18 mouse cellular contexts compared by ENCODE assay signal in the genomic region with DNA sequence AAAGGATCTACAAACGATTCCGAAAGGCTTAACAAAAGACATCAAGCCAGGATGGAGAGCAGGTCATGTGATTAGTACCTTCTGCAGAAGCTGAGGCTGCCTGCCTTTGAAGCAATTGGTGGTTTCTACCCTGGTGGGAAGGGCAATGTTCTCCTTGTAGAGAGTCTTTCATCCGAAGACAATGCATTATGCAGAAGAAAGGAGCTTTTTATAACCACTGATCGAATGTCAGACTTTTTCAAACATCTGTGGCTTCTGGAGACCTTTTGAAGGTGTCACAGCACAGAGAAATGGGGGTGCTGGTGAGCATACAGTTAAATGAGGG.
A peak's percentile ranks its signal among the peaks of the same experiment; 100 is the strongest.
DNase-seq lines count a peak whose midpoint lies in the region; ATAC-seq lines count a peak whose summit lies in the region.
"Had no signal": no experiment of that assay in that cellular context is flagged by ENCODE, and none has a peak within 500 bp of the region (broad histone marks: within the 10 kb centered on the region; RNA-seq: fewer than 3 reads in every experiment).

No protein-coding gene starts in this region.

- no peak overlapping the region for H3K4me2 ChIP-seq in midbrain, embryonic 15.5 days
- no peak overlapping the region for H3K4me2 ChIP-seq in hindbrain, embryonic 16.5 days (ENCODE audit: low read length)
- H3K4me2 ChIP-seq: heart, embryonic 15.5 days; liver, embryonic 15.5 days; neural tube, embryonic 12.5 days had no signal

- WGBS in midbrain, embryonic 15.5 days = 23% methylated on average over 4 of the region's 4 CpGs
- WGBS in midbrain, embryonic 10.5 days = 50% methylated on average over 4 of the region's 4 CpGs
- 82% methylated on average over 4 of the region's 4 CpGs for WGBS in limb, embryonic 10.5 days
- WGBS in hindbrain, embryonic 16.5 days = 27% methylated on average over 4 of the region's 4 CpGs

- H3K9me3 ChIP-seq in midbrain, embryonic 15.5 days = no peaks in the 10 kb centered on the region
- H3K9me3 ChIP-seq in midbrain, embryonic 10.5 days (replicated peaks) = no peaks in the 10 kb centered on the region
- no peaks in the 10 kb centered on the region for H3K9me3 ChIP-seq in limb, embryonic 10.5 days (replicated peaks)
- no peaks in the 10 kb centered on the region for H3K9me3 ChIP-seq in hindbrain, embryonic 16.5 days (ENCODE audit: control insufficient read depth, low read length)
- H3K9me3 ChIP-seq: heart, embryonic 15.5 days; liver, embryonic 15.5 days; neural tube, embryonic 12.5 days had no signal

- no peak overlapping the region for H3K9ac ChIP-seq in midbrain, embryonic 15.5 days
- H3K9ac ChIP-seq in hindbrain, embryonic 16.5 days (ENCODE audit: low read depth, low read length) = no peak overlapping the region
- H3K9ac ChIP-seq: heart, embryonic 15.5 days; liver, embryonic 15.5 days; neural tube, embryonic 12.5 days had no signal

- H3K4me1 ChIP-seq in midbrain, embryonic 15.5 days = peaks cover 10% of the 10 kb centered on the region
- peaks cover 26% of the 10 kb centered on the region for H3K4me1 ChIP-seq in midbrain, embryonic 10.5 days
- 0 out of 2 replicates have a peak, but pooled peaks cover 2% of the 10 kb centered on the region for H3K4me1 ChIP-seq in limb, embryonic 10.5 days
- H3K4me1 ChIP-seq in hindbrain, embryonic 16.5 days (ENCODE audit: control insufficient read depth, insufficient read depth, low read depth, low read length) = peaks cover 4% of the 10 kb centered on the region; the same call in 1 of the 2 replicates
- H3K4me1 ChIP-seq: liver, embryonic 15.5 days had no signal

- no peaks in the 10 kb centered on the region for H3K27me3 ChIP-seq in midbrain, embryonic 15.5 days (replicated peaks)
- H3K27me3 ChIP-seq in midbrain, embryonic 10.5 days (ENCODE audit: low read depth, poor library complexity, severe bottlenecking) = no peaks in the 10 kb centered on the region
- H3K27me3 ChIP-seq in limb, embryonic 10.5 days (ENCODE audit: low read depth, poor library complexity, severe bottlenecking) = peaks cover 1% of the 10 kb centered on the region; the same call in 1 of the 2 replicates
- H3K27me3 ChIP-seq in hindbrain, embryonic 16.5 days (replicated peaks; ENCODE audit: control insufficient read depth, insufficient read depth, low read length) = no peaks in the 10 kb centered on the region
- H3K27me3 ChIP-seq: heart, embryonic 15.5 days; liver, embryonic 15.5 days; neural tube, embryonic 12.5 days had no signal

- ATAC-seq in CD4-positive, CD25-positive, alpha-beta regulatory T cell, adult 4 months = no peak
- ATAC-seq in midbrain, embryonic 15.5 days (replicated peaks) = peak; percentile 53; the same call in 1 of the 2 replicates
- no peak for ATAC-seq in hindbrain, embryonic 16.5 days
- ATAC-seq: hindbrain, postnatal 0 days; intestine, postnatal 0 days had no signal

- no peak overlapping the region for H3K27ac ChIP-seq in midbrain, embryonic 15.5 days
- no peak overlapping the region for H3K27ac ChIP-seq in midbrain, embryonic 10.5 days (replicated peaks)
- H3K27ac ChIP-seq in limb, embryonic 10.5 days = no peak overlapping the region
- H3K27ac ChIP-seq in hindbrain, embryonic 16.5 days (ENCODE audit: low read depth, low read length) = no peak overlapping the region
- H3K27ac ChIP-seq: hindbrain, postnatal 0 days; kidney, postnatal 0 days; liver, embryonic 15.5 days; neural tube, embryonic 12.5 days had no signal

- no peak overlapping the region for H3K4me3 ChIP-seq in midbrain, embryonic 15.5 days
- no peak overlapping the region for H3K4me3 ChIP-seq in midbrain, embryonic 10.5 days
- H3K4me3 ChIP-seq in limb, embryonic 10.5 days = no peak overlapping the region
- no peak overlapping the region for H3K4me3 ChIP-seq in hindbrain, embryonic 16.5 days (ENCODE audit: low read length)
- H3K4me3 ChIP-seq: heart, embryonic 15.5 days; liver, embryonic 15.5 days; neural tube, embryonic 12.5 days had no signal

- peak; percentile 7 for DNase-seq in CD4-positive, CD25-positive, alpha-beta regulatory T cell, adult 2 months (ENCODE audit: low read depth, low spot score)
- no peak for DNase-seq in midbrain, embryonic 10.5 days (ENCODE audit: low spot score)
- DNase-seq in thymus, postnatal 0 days (ENCODE audit: low spot score) = peak; percentile 77
- no peak for DNase-seq in cerebellum, adult 18-20 months
- no peak for DNase-seq in limb, embryonic 10.5 days (ENCODE audit: low spot score)
- DNase-seq: adrenal gland, adult 8-10 months; cerebellum, postnatal 10 days; embryo, embryonic 11 days; gastrocnemius, postnatal 25 days had no signal

- H3K36me3 ChIP-seq in midbrain, embryonic 15.5 days (replicated peaks) = no peaks in the 10 kb centered on the region
- peaks cover 5% of the 10 kb centered on the region; the same call in 1 of the 2 replicates for H3K36me3 ChIP-seq in midbrain, embryonic 10.5 days
- H3K36me3 ChIP-seq in limb, embryonic 10.5 days = no peaks in the 10 kb centered on the region
- 0 out of 2 replicates have a peak, but pooled peaks cover 2% of the 10 kb centered on the region for H3K36me3 ChIP-seq in hindbrain, embryonic 16.5 days (ENCODE audit: control insufficient read depth, insufficient read depth, low read length)
- H3K36me3 ChIP-seq: heart, embryonic 15.5 days; liver, embryonic 15.5 days had no signal

Comparison
In these comparisons a context has a peak if more than half of its experiments do, and no peak if none do; other contexts are left out.
1. DNase-seq: peak in CD4-positive, CD25-positive, alpha-beta regulatory T cell, adult 2 months (single experiment) and thymus, postnatal 0 days (single experiment); none in midbrain, embryonic 10.5 days (single experiment), cerebellum, adult 18-20 months (0 of 2) and limb, embryonic 10.5 days (single experiment).